Mouse (Mus musculus) neural tube, embryonic 15.5 days (tissue): ENCODE measurements around the gene Tmco2. TPM values are rescaled to one million over a fixed set of nuclear protein-coding genes. Genes with fewer than 3 reads are reported as not detected.
"Not testable (repeated sequence)": the region's sequence is repeated elsewhere in the genome, so short reads cannot be mapped to it uniquely, and the experiment has no call there.

Experiments used
- ATAC-seq: fragments of 200-750 bp; cut with Nextera tagmentation; 2 replicates; pipeline ENCODE4 v1.8.0; 2017; ENCODE audit warnings: mild to moderate bottlenecking, moderate TSS enrichment, moderate library complexity; ENCODE audit not compliant: low FRiP score
- H3K27ac ChIP-seq: fragments of 300-500 bp; sonication (generic); replicated peaks from 2 replicates; pipeline ENCODE4 v1.5.1; 2015; ENCODE audit warnings: mild to moderate bottlenecking, inconsistent platforms
- H3K27me3 ChIP-seq: fragments of 300-500 bp; sonication (generic); replicated peaks from 2 replicates; pipeline ENCODE4 v1.6.1; 2015; ENCODE audit warnings: inconsistent platforms
- H3K36me3 ChIP-seq: fragments of 300-500 bp; sonication (generic); 2 replicates; pipeline ENCODE4 v1.6.1; 2015; ENCODE audit warnings: inconsistent platforms
- H3K4me1 ChIP-seq: fragments of 300-500 bp; sonication (generic); 2 replicates; pipeline ENCODE4 v1.6.1; 2015; ENCODE audit warnings: inconsistent platforms
- H3K4me2 ChIP-seq: fragments of 300-500 bp; sonication (generic); 2 replicates; pipeline ENCODE4 v1.6.1; 2015; ENCODE audit warnings: inconsistent platforms, mild to moderate bottlenecking, moderate library complexity
- H3K4me3 ChIP-seq: fragments of 300-500 bp; sonication (generic); replicated peaks from 2 replicates; pipeline ENCODE4 v1.5.1; 2015; ENCODE audit warnings: mild to moderate bottlenecking, inconsistent platforms
- H3K9ac ChIP-seq: fragments of 300-500 bp; sonication (generic); replicated peaks from 2 replicates; pipeline ENCODE4 v1.6.1; 2015; ENCODE audit warnings: mild to moderate bottlenecking, inconsistent platforms
- H3K9me3 ChIP-seq: fragments of 300-500 bp; sonication (generic); replicated peaks from 2 replicates; pipeline ENCODE4 v1.6.1; 2016; ENCODE audit warnings: inconsistent platforms
- WGBS: fragments of 180-500 bp; shearing (Covaris S2); methylation state at CpG from one replicate; pipeline ENCODE4 v1.1.7; 2015; ENCODE audit warnings: mixed read lengths; 5-methylcytosine and 5-hydroxymethylcytosine counted together
- polyA plus RNA-seq: library from polyadenylated mRNA; unstranded; fragments of >200 nt; fragmentation: Nextera tagmentation; extraction: Ambion mirVana; gene quantifications from 2 replicates; pipeline ENCODE4 v1.2.1, GENCODE M21; 2015

The Tmco2 gene
- not detected in 2 replicates for polyA plus RNA-seq

DNA sequence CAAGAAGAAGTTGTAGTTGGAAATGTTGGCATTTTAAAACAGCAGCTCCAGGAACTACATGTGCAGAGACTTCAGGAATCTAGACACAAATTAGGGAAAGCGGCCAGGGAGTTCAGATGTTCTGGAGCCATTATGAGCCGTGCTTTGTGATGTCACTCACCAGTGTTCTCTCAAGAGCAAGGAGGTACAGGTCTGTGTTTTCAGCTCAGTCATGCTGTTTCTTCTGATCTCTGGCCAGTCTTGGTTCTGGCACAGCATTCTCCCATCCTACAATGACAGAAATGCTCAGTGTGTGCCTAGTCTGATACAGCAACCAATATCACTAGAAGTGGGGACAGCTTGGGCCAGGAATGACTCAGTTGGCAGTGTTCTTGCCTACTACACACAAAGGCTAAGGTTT is at the start of gene Tmco2:
Gene Tmco2 (minus strand): TSS at position 101 of the 400 bp plus-strand sequence.
- Histone ChIP-seq H3K9ac (no peak within 1 kb of the TSS), H3K27ac (no peak within 1 kb of the TSS), H3K9me3 (no peaks in the 10 kb centered on the region), H3K27me3 (no peaks in the 10 kb centered on the region), H3K36me3 (no peaks in the 10 kb centered on the region), H3K4me2 (no peak within 1 kb of the TSS), H3K4me1 (no peaks in the 10 kb centered on the region), H3K4me3 (no peak within 1 kb of the TSS)
- 92% methylated on average over 2 of the region's 2 CpGs for WGBS
- ATAC-seq = no peak

- Histone ChIP-seq H3K9me3 (no peaks in the 10 kb centered on the region), H3K27ac (no peak overlapping the region), H3K4me3 (no peak overlapping the region), H3K4me1 (no peaks in the 10 kb centered on the region; the same call in 1 of the 2 replicates), H3K4me2 (no peak overlapping the region), H3K9ac (no peak overlapping the region), H3K27me3 (no peaks in the 10 kb centered on the region), H3K36me3 (no peaks in the 10 kb centered on the region)
- WGBS = 83% methylated on average over 4 of the region's 4 CpGs
- no peak for ATAC-seq
Measured at GRCm38 (mm10) chr4:121103304-121103703, 5.7 kb downstream of the Tmco2 start.

DNA sequence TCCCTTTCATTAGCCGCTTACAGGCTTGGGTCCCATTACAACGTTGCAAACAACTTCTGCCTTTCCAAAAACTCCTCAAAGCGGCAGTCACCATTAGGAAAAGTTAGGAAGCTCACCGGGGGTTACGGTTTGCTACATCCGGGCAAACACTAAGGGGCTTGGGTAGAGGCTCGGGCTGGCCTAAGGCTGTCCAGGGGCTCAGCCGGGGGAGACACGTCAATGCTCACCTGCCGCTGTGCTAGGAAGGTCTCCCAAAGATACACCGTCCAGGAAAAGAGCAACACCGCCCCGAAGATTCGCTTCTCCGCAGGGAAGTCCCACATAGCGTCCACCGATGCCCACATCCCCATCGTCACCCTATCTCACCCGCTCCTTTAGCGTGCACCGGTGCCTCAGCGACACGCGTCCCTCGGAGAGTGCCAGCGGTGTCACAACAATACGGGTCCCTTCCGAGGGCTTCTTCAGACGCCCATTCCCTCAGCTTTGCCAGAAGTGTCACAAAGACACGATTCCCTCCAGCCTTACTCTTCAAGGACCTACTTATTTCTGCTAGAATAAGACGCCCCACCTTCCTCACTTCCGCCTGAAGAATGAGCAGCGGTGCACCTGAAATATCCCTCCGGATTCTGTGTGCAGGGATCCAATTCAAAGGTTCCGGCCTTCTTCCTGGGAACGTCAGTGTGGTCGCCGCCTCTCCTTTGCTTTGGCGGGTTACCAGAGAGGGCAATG is 11.2 kb downstream of the Tmco2 start, which contains the start of gene Zmpste24:
Gene Zmpste24 (minus strand): TSS at position 592 of the 729 bp plus-strand sequence.
- Histone ChIP-seq H3K4me2 (peak within 1 kb of the TSS; percentile 82), H3K36me3 (peaks cover 26% of the 10 kb centered on the region), H3K27me3 (no peaks in the 10 kb centered on the region), H3K9me3 (no peaks in the 10 kb centered on the region), H3K9ac (peak within 1 kb of the TSS; percentile 78), H3K27ac (peak within 1 kb of the TSS; percentile 71), H3K4me1 (peaks cover 14% of the 10 kb centered on the region), H3K4me3 (peak within 1 kb of the TSS; percentile 82)
- under 1% methylated on average over 39 of the region's 39 CpGs for WGBS
- ATAC-seq = peak; percentile 95

- H3K4me3 ChIP-seq = no peak overlapping the region
- no peaks in the 10 kb centered on the region for H3K4me1 ChIP-seq
- 92% methylated on average over 4 of the region's 4 CpGs for WGBS
- H3K27ac ChIP-seq = no peak overlapping the region
- ATAC-seq = no peak
- H3K27me3 ChIP-seq = no peaks in the 10 kb centered on the region
- H3K9ac ChIP-seq = no peak overlapping the region
- H3K4me2 ChIP-seq = no peak overlapping the region
- H3K9me3 ChIP-seq = no peaks in the 10 kb centered on the region
- H3K36me3 ChIP-seq = peaks cover 70% of the 10 kb centered on the region
Measured at GRCm38 (mm10) chr4:121090211-121090610, 18.8 kb downstream of the Tmco2 start.

DNA sequence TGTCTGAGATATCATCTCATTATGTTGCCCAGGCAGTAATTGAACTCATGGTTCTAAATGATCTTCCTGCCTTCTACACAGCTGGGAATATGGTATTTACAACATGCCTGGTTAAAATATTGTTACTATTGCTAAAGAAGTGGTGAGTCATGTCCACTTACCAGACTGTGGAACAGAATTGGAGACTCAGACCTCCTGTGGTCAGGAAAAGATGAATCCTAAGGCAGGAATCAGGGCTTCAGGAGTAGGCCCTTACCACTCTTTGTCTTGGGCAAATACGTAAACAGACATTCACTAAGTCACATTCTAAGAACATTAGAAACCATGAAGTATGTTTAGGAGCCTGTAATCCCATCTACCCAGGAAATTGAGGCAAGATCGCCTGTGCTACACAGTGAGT is 20.3 kb downstream of the Tmco2 start:
- ATAC-seq = no peak
- peaks cover 66% of the 10 kb centered on the region for H3K36me3 ChIP-seq

GRCm38 (mm10) chr4:121084506-121084905 is 24.5 kb downstream of the Tmco2 start:
- Histone ChIP-seq H3K27me3 (no peaks in the 10 kb centered on the region), H3K4me1 (no peaks in the 10 kb centered on the region), H3K9me3 (no peaks in the 10 kb centered on the region), H3K27ac (no peak overlapping the region), H3K4me3 (no peak overlapping the region), H3K9ac (no peak overlapping the region), H3K36me3 (peaks cover 71% of the 10 kb centered on the region), H3K4me2 (no peak overlapping the region)
- ATAC-seq = no peak

More for the DNA sequence above, 20.3 kb downstream of the Tmco2 start:
- Histone ChIP-seq H3K9me3 (no peaks in the 10 kb centered on the region), H3K27ac (no peak overlapping the region), H3K9ac (no peak overlapping the region), H3K4me3 (no peak overlapping the region), H3K27me3 (no peaks in the 10 kb centered on the region), H3K4me1 (no peaks in the 10 kb centered on the region), H3K4me2 (no peak overlapping the region)
- WGBS = 95% methylated on average over 2 of the region's 2 CpGs

DNA sequence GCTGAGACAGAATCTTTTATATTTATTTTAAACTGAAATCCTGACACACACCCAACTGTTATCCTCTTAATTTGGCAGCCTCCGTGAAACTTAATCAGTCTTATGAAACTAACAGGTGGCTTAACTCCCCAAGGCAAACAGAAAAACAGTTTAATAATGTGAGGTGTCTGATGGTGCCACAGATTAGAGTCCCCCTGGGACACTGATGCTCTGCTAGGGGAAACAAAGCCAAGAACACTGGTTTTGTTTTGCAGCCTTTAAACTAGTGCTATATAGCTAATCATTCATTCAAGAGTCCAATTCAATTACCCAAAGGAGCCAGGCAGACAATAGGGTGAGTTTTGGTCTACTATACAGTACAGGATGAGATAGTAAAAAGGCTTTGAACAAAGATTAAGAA is 28.6 kb downstream of the Tmco2 start:
- Histone ChIP-seq H3K36me3 (peaks cover 77% of the 10 kb centered on the region), H3K27me3 (no peaks in the 10 kb centered on the region), H3K9me3 (no peaks in the 10 kb centered on the region), H3K27ac (no peak overlapping the region), H3K4me2 (no peak overlapping the region), H3K4me1 (no peaks in the 10 kb centered on the region), H3K4me3 (no peak overlapping the region), H3K9ac (no peak overlapping the region)
- 58% methylated on average over 1 of the region's 1 CpGs for whole genome bisulfite sequencing
- no peak for ATAC-seq

GRCm38 (mm10) chr4:121077915-121078646 is 30.9 kb downstream of the Tmco2 start:
- no peak for ATAC-seq
- Histone ChIP-seq H3K36me3 (peaks cover 75% of the 10 kb centered on the region), H3K9ac (no peak overlapping the region), H3K4me1 (no peaks in the 10 kb centered on the region), H3K27me3 (no peaks in the 10 kb centered on the region), H3K9me3 (no peaks in the 10 kb centered on the region), H3K4me3 (no peak overlapping the region), H3K27ac (no peak overlapping the region), H3K4me2 (no peak overlapping the region)
- 68% methylated on average over 3 of the region's 3 CpGs for WGBS

GRCm38 (mm10) chr4:121074250-121074649 is 34.8 kb downstream of the Tmco2 start:
- H3K27me3 ChIP-seq = no peaks in the 10 kb centered on the region
- H3K4me2 ChIP-seq = no peak overlapping the region
- no peak overlapping the region for H3K27ac ChIP-seq
- no peaks in the 10 kb centered on the region for H3K9me3 ChIP-seq
- peaks cover 57% of the 10 kb centered on the region for H3K36me3 ChIP-seq
- no peak overlapping the region for H3K4me3 ChIP-seq
- H3K4me1 ChIP-seq = no peaks in the 10 kb centered on the region
- no peak for ATAC-seq
- no peak overlapping the region for H3K9ac ChIP-seq
- 40% methylated on average over 4 of the region's 4 CpGs for WGBS

- H3K27ac ChIP-seq = no peak overlapping the region
- no peak for ATAC-seq
- no peak overlapping the region for H3K4me2 ChIP-seq
- H3K4me3 ChIP-seq = no peak overlapping the region
- H3K9me3 ChIP-seq = no peaks in the 10 kb centered on the region
- no peak overlapping the region for H3K9ac ChIP-seq
- H3K27me3 ChIP-seq = no peaks in the 10 kb centered on the region
- 81% methylated on average over 2 of the region's 2 CpGs for WGBS
- peaks cover 51% of the 10 kb centered on the region for H3K36me3 ChIP-seq
- no peaks in the 10 kb centered on the region for H3K4me1 ChIP-seq
Measured at GRCm38 (mm10) chr4:121065336-121065735, 43.7 kb downstream of the Tmco2 start.

- not testable (repeated sequence) for H3K27ac ChIP-seq, H3K9me3 ChIP-seq, H3K9ac ChIP-seq, ATAC-seq, H3K27me3 ChIP-seq, H3K4me2 ChIP-seq, H3K4me3 ChIP-seq, H3K4me1 ChIP-seq
- H3K36me3 ChIP-seq = peaks cover 31% of the 10 kb centered on the region
- 92% methylated on average over 10 of the region's 10 CpGs for WGBS
Measured at GRCm38 (mm10) chr4:121059218-121059617, 49.8 kb downstream of the Tmco2 start.

DNA sequence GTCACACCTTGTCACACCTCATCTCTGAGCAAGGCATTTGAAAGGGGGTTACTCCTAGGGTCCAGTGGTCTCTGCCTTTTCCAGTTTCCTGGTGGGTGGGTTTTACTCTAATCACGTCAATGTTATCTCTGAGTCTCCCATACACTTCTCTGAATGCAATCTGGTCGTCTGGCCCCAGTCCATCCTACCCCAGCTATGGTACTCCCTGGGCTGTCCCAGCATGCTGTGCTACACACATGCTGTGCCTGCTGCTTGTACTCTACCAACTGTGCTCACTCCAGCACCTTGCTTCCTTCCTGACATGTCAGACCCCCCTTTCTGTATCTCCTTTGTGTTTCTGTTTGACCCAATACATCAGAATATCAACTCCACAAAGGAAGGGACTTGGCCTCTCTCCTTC is 52.0 kb downstream of the Tmco2 start:
- no peaks in the 10 kb centered on the region for H3K27me3 ChIP-seq
- H3K36me3 ChIP-seq = peaks cover 24% of the 10 kb centered on the region
- H3K9ac ChIP-seq = no peak overlapping the region
- H3K4me1 ChIP-seq = peaks cover 5% of the 10 kb centered on the region
- no peaks in the 10 kb centered on the region for H3K9me3 ChIP-seq
- no peak overlapping the region for H3K27ac ChIP-seq
- no peak for ATAC-seq
- 85% methylated on average over 2 of the region's 2 CpGs for WGBS
- H3K4me3 ChIP-seq = no peak overlapping the region
- no peak overlapping the region for H3K4me2 ChIP-seq
